Mouse (Mus musculus): ENCODE data around the gene Slc18a2. TPM values are rescaled to one million over a fixed set of nuclear protein-coding genes. Genes with fewer than 3 reads are reported as not detected.

The Slc18a2 gene
- polyA plus RNA-seq, 1 experiment from 2014 or later = 17.7 TPM

GRCm38 (mm10) chr19:59292183-59292839, 31.6 kb downstream of the Slc18a2 start:
- H3K4me1 ChIP-seq (replicated peaks; ENCODE audit: control insufficient read depth, insufficient read depth, low read length) = no peaks in the 10 kb centered on the region
- H3K4me2 ChIP-seq (replicated peaks) = no peak overlapping the region
- H3K4me3 ChIP-seq (replicated peaks; ENCODE audit: low read length) = no peak overlapping the region
- no peaks in the 10 kb centered on the region for H3K9me3 ChIP-seq (ENCODE audit: control insufficient read depth, low read length)
- H3K36me3 ChIP-seq (replicated peaks; ENCODE audit: control insufficient read depth, insufficient read depth) = no peaks in the 10 kb centered on the region; the same call in 1 of the 2 replicates
- WGBS = 86% methylated on average over 5 of the region's 5 CpGs
- ATAC-seq (ENCODE audit: low FRiP score) = no peak
- no peak overlapping the region for H3K27ac ChIP-seq
- no peak overlapping the region for H3K9ac ChIP-seq
- H3K27me3 ChIP-seq (ENCODE audit: control insufficient read depth, insufficient read depth, low read length) = no peaks in the 10 kb centered on the region
- no peak for DNase-seq (ENCODE audit: low spot score)

GRCm38 (mm10) chr19:59315308-59315707, 54.6 kb downstream of the Slc18a2 start:
- no peak overlapping the region for H3K27ac ChIP-seq
- no peak overlapping the region for H3K4me2 ChIP-seq (replicated peaks)
- ATAC-seq (ENCODE audit: low FRiP score) (no peak), DNase-seq (ENCODE audit: low spot score) (peak; percentile 30)
- H3K9me3 ChIP-seq (ENCODE audit: control insufficient read depth, low read length) = no peaks in the 10 kb centered on the region
- no peak overlapping the region for H3K4me3 ChIP-seq (replicated peaks; ENCODE audit: low read length)
- H3K36me3 ChIP-seq (replicated peaks; ENCODE audit: control insufficient read depth, insufficient read depth) = 0 out of 2 replicates have a peak, but pooled peaks cover 4% of the 10 kb centered on the region
- H3K27me3 ChIP-seq (ENCODE audit: control insufficient read depth, insufficient read depth, low read length) = no peaks in the 10 kb centered on the region
- no peak overlapping the region for H3K9ac ChIP-seq
- H3K4me1 ChIP-seq (replicated peaks; ENCODE audit: control insufficient read depth, insufficient read depth, low read length) = no peaks in the 10 kb centered on the region

GRCm38 (mm10) chr19:59316571-59316970, 55.9 kb downstream of the Slc18a2 start:
- no peak for ATAC-seq (ENCODE audit: low FRiP score)
- no peak overlapping the region for H3K4me3 ChIP-seq (replicated peaks; ENCODE audit: low read length)

GRCm38 (mm10) chr19:59321990-59322389, 61.3 kb downstream of the Slc18a2 start, which contains the start of gene Rps12-ps3:
Rps12-ps3 (plus strand) TSS chr19:59322290.
- Histone ChIP-seq H3K4me3 (replicated peaks; ENCODE audit: low read length) (no peak within 1 kb of the TSS), H3K27ac (no peak within 1 kb of the TSS), H3K36me3 (replicated peaks; ENCODE audit: control insufficient read depth, insufficient read depth) (peaks cover 5% of the 10 kb centered on the region; the same call in 1 of the 2 replicates), H3K27me3 (ENCODE audit: control insufficient read depth, insufficient read depth, low read length) (no peaks in the 10 kb centered on the region), H3K4me1 (replicated peaks; ENCODE audit: control insufficient read depth, insufficient read depth, low read length) (no peaks in the 10 kb centered on the region), H3K9me3 (ENCODE audit: control insufficient read depth, low read length) (no peaks in the 10 kb centered on the region), H3K9ac (no peak within 1 kb of the TSS), H3K4me2 (replicated peaks) (no peak within 1 kb of the TSS)
- WGBS = 98% methylated on average over 7 of the region's 14 CpGs
- DNase-seq (ENCODE audit: low spot score) (no peak), ATAC-seq (ENCODE audit: low FRiP score) (no peak)

More at GRCm38 (mm10) chr19:59316571-59316970, 55.9 kb downstream of the Slc18a2 start:
- no peak overlapping the region for H3K9ac ChIP-seq
- no peak overlapping the region for H3K4me2 ChIP-seq (replicated peaks)
- peak; percentile 64 for DNase-seq (ENCODE audit: low spot score)
- no peak overlapping the region for H3K27ac ChIP-seq
- H3K4me1 ChIP-seq (replicated peaks; ENCODE audit: control insufficient read depth, insufficient read depth, low read length) = no peaks in the 10 kb centered on the region
- 0 out of 2 replicates have a peak, but pooled peaks cover 4% of the 10 kb centered on the region for H3K36me3 ChIP-seq (replicated peaks; ENCODE audit: control insufficient read depth, insufficient read depth)
- no peaks in the 10 kb centered on the region for H3K9me3 ChIP-seq (ENCODE audit: control insufficient read depth, low read length)
- no peaks in the 10 kb centered on the region for H3K27me3 ChIP-seq (ENCODE audit: control insufficient read depth, insufficient read depth, low read length)

- DNase-seq (ENCODE audit: low spot score) (no peak), ATAC-seq (ENCODE audit: low FRiP score) (no peak)
- H3K4me3 ChIP-seq (replicated peaks; ENCODE audit: low read length) = no peak overlapping the region
- H3K4me2 ChIP-seq (replicated peaks) = no peak overlapping the region
- no peaks in the 10 kb centered on the region for H3K27me3 ChIP-seq (ENCODE audit: control insufficient read depth, insufficient read depth, low read length)
- no peaks in the 10 kb centered on the region for H3K9me3 ChIP-seq (ENCODE audit: control insufficient read depth, low read length)
- no peak overlapping the region for H3K9ac ChIP-seq
- H3K4me1 ChIP-seq (replicated peaks; ENCODE audit: control insufficient read depth, insufficient read depth, low read length) = no peaks in the 10 kb centered on the region
- H3K36me3 ChIP-seq (replicated peaks; ENCODE audit: control insufficient read depth, insufficient read depth) = peaks cover 1% of the 10 kb centered on the region; the same call in 1 of the 2 replicates
- H3K27ac ChIP-seq = no peak overlapping the region
Measured at GRCm38 (mm10) chr19:59330816-59331225, 70.1 kb downstream of the Slc18a2 start.

- H3K36me3 ChIP-seq (replicated peaks; ENCODE audit: control insufficient read depth, insufficient read depth) = no peaks in the 10 kb centered on the region
- peaks cover 6% of the 10 kb centered on the region for H3K4me1 ChIP-seq (replicated peaks; ENCODE audit: control insufficient read depth, insufficient read depth, low read length)
- no peak for ATAC-seq (ENCODE audit: low FRiP score)
- WGBS = 100% methylated on average over 1 of the region's 1 CpGs
- H3K4me3 ChIP-seq (replicated peaks; ENCODE audit: low read length) = no peak overlapping the region
- H3K9ac ChIP-seq = no peak overlapping the region
- no peak overlapping the region for H3K4me2 ChIP-seq (replicated peaks)
- DNase-seq (ENCODE audit: low spot score) = no peak
- H3K9me3 ChIP-seq (ENCODE audit: control insufficient read depth, low read length) = no peaks in the 10 kb centered on the region
- no peak overlapping the region for H3K27ac ChIP-seq
- no peaks in the 10 kb centered on the region for H3K27me3 ChIP-seq (ENCODE audit: control insufficient read depth, insufficient read depth, low read length)
Measured at GRCm38 (mm10) chr19:59336655-59337054, 76.0 kb downstream of the Slc18a2 start.

- H3K9ac ChIP-seq = no peak overlapping the region
- no peak overlapping the region for H3K4me3 ChIP-seq (replicated peaks; ENCODE audit: low read length)
- 79% methylated on average over 3 of the region's 3 CpGs for WGBS
- no peaks in the 10 kb centered on the region for H3K9me3 ChIP-seq (ENCODE audit: control insufficient read depth, low read length)
- H3K27ac ChIP-seq = no peak overlapping the region
- H3K4me1 ChIP-seq (replicated peaks; ENCODE audit: control insufficient read depth, insufficient read depth, low read length) = peaks cover 17% of the 10 kb centered on the region
- no peaks in the 10 kb centered on the region for H3K27me3 ChIP-seq (ENCODE audit: control insufficient read depth, insufficient read depth, low read length)
- no peaks in the 10 kb centered on the region for H3K36me3 ChIP-seq (replicated peaks; ENCODE audit: control insufficient read depth, insufficient read depth)
- H3K4me2 ChIP-seq (replicated peaks) = no peak overlapping the region
- DNase-seq (ENCODE audit: low spot score) (no peak), ATAC-seq (ENCODE audit: low FRiP score) (no peak)
Measured at GRCm38 (mm10) chr19:59337872-59338681, 77.4 kb downstream of the Slc18a2 start.

- H3K36me3 ChIP-seq (replicated peaks; ENCODE audit: control insufficient read depth, insufficient read depth) = no peaks in the 10 kb centered on the region
- H3K27ac ChIP-seq = no peak overlapping the region
- no peaks in the 10 kb centered on the region for H3K9me3 ChIP-seq (ENCODE audit: control insufficient read depth, low read length)
- no peak overlapping the region for H3K4me2 ChIP-seq (replicated peaks)
- DNase-seq (ENCODE audit: low spot score) (no peak), ATAC-seq (ENCODE audit: low FRiP score) (no peak)
- H3K9ac ChIP-seq = no peak overlapping the region
- no peaks in the 10 kb centered on the region for H3K27me3 ChIP-seq (ENCODE audit: control insufficient read depth, insufficient read depth, low read length)
- H3K4me3 ChIP-seq (replicated peaks; ENCODE audit: low read length) = no peak overlapping the region
- WGBS = 89% methylated on average over 3 of the region's 3 CpGs
- peaks cover 33% of the 10 kb centered on the region for H3K4me1 ChIP-seq (replicated peaks; ENCODE audit: control insufficient read depth, insufficient read depth, low read length)
Measured at GRCm38 (mm10) chr19:59339908-59340307, 79.2 kb downstream of the Slc18a2 start.

- Histone ChIP-seq H3K27ac (no peak overlapping the region), H3K27me3 (ENCODE audit: control insufficient read depth, insufficient read depth, low read length) (no peaks in the 10 kb centered on the region), H3K4me2 (replicated peaks) (peak overlapping the region; percentile 96), H3K4me3 (replicated peaks; ENCODE audit: low read length) (peak overlapping the region; percentile 98), H3K4me1 (replicated peaks; ENCODE audit: control insufficient read depth, insufficient read depth, low read length) (peaks cover 33% of the 10 kb centered on the region), H3K9ac (peak overlapping the region; percentile 94), H3K9me3 (ENCODE audit: control insufficient read depth, low read length) (no peaks in the 10 kb centered on the region), H3K36me3 (replicated peaks; ENCODE audit: control insufficient read depth, insufficient read depth) (no peaks in the 10 kb centered on the region)
- DNase-seq (ENCODE audit: low spot score) = no peak
- no peak for ATAC-seq (ENCODE audit: low FRiP score)
- 37% methylated on average over 2 of the region's 2 CpGs for whole genome bisulfite sequencing
Measured at GRCm38 (mm10) chr19:59342964-59343363, 82.3 kb downstream of the Slc18a2 start.
